Mouse (Mus musculus) testis, postnatal 10 days (tissue): ENCODE data around the gene Sf3a1.

Experiments
- DNase-seq: peaks from one replicate; pipeline ENCODE4 v3.0.0; 2021; ENCODE audit warnings: low spot score

Gene Sf3a1

DNA sequence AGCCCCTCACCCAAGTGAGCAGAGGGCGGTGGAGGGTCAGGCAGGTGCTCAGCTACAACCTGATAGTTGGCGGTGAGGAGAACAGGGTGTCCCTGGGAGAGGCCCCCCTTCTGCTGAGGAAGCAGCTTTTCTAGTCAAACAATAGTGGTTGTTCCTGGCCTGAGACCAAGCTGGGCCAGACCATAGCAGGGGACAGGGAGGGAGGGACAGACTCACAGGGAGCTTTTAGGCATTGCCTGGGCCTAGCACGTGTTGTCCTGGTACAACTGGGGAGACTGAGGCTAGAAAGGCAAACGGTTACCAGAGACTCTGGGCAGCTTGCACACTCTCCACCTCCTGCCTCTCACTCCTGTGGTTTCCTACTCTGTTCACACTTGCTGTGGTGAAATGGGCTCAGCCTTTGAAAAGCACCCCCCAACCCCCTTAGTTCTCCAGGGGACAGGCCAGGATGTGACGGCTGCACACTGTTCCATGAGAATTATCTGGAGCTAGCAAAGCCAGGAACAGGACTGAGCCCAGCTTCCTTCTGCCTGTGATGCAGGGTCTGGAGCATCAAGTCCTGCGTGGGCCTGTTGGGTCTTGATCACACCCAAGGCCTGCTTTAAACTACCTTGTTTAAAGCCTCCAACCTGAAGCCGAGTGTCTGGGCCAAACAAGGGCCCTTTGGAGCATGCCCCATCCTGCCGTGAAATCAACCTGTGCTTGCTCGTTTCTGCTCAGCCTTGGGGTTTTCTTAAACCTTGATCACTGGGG, 56.3 kb downstream of the Sf3a1 start:
- peak; percentile 64 for DNase-seq

DNA sequence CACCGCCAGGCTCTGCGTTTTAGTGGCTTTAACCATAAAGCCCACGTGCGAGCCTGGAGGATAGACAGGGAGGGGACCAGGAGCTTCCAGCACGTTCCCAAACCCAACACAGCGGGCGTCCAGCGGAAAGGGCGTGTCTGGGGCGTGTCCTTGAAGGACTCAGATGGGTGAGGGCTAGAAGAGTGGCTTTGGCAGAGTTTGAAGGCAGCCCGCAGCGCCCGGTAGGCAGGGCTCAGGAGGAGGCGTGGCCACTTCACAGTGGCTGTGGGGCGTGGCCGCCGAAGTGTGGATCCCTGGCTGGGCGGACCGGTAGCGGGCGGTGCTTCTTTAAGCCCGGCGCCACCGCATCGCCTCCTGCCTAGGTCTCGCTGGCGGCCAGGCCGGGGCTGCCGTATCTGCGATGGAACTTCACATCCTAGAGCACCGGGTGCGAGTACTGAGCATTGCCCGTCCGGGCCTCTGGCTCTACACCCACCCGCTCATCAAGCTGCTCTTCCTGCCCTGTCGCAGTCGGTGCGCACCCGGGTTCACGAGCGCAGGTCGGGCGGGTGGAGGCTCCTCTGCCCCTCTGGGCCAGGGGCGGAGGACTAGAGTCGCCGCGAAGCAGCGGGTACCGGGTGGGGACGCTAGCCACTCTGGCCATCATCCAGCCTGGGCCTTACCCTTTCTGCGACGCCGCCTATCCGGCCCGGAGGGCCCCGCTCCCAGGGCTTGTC, 57.9 kb downstream of the Sf3a1 start, which contains the start of gene Castor1:
TSS of gene Castor1 (plus strand) at position 312 of the 716 bp plus-strand sequence.
- DNase-seq = peak; percentile 90

DNA sequence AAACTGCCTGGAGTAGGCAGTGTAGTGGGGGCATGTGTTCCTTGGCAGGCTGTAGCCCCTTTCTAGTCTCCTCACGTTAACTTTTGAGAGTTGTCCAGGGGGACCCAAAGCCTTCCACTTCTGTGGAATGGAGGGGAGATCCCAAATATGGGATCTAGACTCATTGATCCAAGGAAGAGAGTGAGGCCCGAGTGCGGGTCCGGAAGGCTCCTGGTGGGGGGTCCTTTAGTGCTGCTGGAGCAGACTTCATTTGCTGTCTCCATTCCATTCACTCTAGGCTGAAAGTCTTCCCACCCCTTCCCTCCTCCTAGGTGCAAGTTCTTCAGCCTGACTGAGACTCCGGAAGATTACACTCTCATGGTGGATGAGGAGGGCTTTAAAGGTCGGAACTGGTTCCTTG, 58.5 kb downstream of the Sf3a1 start:
- DNase-seq = no peak

DNA sequence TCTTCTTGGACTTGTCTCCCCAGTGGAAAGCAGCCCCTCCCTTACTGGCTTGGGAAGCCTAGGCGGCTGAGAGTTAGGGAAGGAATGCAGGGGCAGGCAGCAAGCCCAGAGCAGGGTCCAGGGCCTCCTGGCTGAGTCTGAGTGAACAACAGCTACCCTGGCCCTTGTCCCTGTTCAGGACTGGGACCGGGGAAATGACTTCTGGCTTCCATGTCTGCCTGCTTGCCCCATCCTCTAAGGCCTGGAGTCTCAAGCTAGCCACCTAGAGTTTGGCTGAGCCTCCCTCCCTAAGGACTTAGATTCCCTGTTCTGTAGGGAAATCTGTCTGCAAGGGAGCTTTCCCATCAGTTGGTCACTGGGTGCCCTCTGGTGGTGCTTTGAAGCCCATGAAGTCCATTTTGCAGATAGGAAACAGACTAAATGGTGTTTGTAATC, 59.2 kb downstream of the Sf3a1 start:
- DNase-seq = peak; percentile 79

DNA sequence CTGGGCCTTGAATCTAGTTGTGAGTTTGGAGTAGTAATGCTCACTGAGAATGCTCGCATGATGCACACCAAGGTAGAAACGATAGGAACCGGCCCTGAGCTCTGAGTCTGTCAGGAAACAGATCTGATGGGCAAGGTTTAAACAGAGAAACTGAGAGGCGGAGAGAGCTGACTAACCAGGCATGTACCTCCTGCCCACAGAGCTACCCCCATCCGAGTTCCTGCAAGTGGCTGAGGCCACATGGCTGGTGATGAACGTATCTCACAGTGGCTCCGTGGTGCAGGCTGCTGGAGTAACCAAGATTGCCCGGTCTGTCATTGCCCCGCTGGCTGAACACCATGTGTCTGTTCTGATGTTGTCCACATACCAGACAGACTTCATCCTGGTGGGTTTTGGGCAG, 59.8 kb downstream of the Sf3a1 start:
- no peak for DNase-seq

DNA sequence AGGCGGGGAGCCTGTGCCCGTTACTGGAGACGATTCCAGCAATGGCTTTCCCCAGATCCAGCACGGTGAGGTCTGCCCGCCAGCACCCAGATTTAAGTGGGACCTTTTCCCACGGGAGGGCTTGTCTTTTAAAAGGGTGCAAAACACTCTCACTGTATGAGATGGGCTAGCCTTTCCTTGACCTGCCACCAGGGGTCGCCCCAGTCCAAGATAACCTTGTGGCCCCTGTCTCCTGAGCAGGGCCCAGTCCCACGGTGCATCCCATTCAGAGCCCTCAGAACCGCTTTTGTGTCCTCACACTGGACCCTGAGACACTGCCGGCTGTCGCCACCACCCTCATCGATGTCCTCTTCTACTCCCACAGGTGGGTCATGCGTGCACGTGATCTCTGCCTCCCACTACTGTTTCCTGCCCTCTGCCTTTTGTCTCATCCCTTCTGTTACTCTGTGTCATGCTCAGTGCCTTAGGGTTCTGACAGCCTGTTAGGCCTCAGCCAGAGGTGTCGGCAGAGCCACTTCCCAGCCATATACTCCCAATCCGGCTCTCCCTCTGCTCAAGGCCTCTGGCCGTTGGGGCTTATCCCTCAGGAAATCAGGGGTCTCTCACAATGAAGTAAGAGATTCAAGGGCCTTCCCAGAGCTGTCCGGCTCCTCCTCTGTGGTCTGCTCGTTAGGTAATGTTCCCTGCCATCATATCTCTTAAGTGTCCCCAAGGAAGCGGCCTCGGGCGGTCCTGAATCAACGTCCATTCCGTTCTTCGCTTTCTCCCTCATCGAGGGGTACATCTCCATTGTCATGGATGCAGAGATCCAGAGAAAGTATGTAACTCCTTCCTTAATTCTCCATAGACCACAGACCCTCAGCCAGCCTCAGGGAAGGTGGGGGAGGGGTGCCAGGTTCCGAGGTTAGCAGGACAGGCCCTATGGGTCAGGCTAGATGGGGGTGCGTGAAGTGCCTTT, 60.6 kb downstream of the Sf3a1 start:
- DNase-seq = peak; percentile 93

DNA sequence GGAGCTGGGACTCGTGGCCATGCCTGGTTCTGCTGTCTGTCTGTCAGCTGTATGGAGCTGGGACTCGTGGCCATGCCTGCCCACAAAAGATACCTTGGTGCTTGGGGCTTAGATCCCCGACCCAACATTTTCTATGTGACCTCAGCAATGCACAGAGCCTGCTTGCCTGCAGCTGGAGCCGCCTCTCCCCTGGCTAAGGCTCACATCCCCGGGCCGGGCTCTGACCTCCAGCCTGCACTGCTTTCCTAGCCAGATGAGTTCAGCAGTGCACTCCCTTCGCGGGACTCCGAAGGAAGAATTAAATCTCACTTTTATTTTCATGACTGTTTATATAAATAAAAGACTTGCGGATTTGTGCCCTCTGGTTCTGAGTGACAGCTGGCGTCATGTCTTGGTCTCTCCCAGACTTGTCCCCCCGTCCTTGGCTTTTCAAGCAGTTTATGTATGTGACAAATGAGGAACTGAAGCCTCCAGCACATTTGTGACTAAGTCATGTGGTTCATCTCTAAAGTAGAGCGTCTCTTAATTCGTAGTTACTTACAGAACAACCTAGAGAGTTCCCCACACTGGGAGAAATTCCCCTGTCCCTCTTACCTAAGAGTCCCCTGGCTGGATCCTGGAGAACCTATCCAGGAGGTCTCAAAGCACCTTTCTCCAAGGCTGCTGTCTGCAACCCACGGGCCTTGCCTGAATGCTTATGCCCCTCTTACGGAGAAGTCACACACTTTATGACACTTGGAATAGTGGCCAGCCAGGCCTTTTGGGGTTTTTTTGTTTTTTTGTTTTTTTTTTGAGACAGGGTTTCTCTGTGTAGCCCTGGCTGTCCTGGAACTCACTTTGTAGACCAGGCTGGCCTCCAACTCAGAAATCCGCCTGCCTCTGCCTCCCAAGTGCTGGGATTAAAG, 62.1 kb downstream of the Sf3a1 start:
- DNase-seq = peak; percentile 54

DNA sequence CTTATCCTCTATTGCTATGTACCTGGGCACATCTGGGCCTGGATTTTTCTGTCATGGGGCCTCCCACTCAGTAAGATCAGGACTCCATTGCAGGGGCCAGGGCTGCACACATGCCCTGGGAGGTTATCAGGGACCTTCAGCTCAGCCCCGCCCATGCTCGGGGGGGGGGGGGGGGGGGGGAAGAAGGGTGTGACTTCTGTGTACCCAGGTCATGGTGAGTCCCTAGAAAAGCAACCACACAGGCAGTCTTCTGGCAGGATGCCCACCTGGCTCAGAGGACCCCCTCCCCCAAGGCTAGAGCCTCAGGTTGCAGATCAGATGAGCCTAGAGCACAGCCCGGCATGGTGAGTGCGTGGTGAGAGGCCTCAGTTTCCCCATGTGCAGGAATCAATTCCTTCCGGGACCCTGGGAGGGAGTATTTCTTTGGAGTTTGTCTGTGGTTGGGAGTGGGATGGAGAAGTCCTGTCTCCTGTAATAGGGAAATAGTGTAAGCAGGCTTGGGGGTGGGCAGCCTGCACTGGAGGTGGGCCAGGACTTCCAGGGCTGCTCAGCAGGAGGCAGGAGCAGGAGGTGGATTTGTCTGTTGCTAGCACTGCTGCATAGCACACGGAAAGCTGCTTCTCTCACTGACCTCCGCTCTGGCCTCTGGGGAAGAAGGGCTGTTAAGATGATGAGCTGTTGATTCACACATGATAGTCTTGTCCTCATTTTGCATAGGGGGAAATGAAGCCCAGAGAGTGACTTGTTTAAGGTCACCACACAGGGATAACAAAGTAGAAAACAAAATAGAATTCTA, 63.4 kb downstream of the Sf3a1 start:
- peak; percentile 59 for DNase-seq

DNA sequence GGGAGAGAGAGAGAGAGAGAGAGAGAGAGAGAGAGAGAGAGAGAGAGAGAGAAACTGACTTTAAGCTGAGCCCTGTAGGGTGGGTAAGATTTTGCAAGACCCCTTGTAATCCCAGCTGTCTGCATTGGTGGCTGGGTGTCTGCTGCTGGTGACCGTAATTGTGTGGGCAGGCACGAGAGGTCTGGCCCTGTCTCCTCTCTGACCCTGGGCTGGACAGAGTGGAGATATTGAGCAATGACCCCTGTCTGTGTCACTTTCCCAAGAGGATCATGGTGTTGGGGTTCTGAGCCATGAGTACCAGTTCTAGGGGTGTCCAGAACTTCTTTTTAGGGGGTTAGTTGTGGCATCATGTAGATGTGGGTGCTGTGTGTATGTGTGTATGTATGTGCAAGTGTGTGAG, 64.1 kb downstream of the Sf3a1 start:
- DNase-seq = no peak

DNA sequence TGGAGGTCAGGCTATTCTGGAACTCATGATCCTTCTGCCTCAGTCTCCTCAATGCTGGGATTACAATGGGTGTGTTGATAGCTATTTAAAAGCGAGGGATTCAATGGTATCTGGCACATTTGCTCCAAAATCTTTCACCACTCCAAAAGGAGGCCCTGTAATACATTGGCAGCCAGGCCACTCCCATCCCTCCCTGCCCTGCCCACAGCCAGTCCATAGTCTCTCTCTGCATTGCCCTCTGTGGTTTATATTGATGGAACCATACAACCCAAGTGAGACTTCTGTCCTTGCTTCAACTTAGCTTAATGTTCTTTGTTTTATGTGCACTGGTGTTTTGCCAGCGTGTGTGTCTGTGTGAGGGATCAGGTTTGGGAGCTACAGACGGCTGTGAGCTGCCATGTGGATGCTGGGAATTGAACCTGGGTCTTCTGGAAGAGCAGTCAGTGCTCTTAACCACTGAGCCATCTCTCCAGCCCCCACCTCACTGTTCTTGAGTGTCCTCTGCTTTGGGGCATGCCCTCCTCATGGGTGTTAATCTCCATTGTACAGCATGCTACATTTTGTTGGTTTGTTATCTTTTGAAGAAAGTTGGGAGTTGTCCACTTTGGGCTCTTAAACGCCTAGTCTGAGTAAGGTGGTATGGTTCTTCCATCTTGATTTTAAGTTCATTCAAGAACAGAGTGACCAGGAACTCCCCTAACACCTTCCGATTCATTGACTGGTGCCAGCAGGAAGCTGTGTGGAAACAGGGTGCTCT, 66.6 kb downstream of the Sf3a1 start:
- DNase-seq = no peak

DNA sequence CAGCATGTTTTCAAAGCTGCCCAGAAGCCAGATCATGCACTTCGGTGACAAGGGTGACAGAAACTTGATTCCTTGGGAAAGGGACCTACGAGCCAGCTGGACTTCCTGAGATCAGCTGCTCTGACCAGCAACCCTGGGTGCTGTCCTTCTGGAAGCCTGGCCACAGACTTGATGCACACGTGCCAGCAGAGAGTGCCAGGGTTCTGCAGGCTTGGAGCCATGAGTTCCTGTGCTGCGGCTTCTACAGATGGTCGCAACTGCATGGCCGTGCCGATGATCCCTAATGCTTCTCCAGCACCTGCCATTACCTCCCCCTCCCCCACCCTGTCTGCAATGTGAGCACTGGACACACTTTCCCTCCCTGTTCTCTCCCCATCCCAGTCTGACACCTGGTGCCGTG, 68.3 kb downstream of the Sf3a1 start:
- DNase-seq = no peak

DNA sequence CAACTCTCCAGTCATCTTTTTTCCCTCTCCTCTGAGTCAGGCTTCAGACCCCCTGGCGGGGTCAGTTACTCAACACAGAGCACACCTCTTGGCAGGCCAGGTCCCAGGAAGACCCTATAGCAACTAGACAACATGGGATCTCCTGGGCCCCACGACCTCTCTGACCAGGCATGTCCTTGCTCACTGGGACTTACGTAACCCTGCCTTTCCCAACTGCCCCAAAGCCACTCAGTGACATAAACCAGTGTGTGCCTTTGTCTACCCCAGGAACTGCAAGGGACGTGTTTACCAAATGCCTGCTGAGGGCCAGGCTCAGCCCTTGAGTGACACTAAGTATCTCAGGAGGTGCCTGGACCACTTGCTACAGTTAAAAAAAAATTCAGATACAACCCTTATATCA, 69.7 kb downstream of the Sf3a1 start:
- no peak for DNase-seq

DNA sequence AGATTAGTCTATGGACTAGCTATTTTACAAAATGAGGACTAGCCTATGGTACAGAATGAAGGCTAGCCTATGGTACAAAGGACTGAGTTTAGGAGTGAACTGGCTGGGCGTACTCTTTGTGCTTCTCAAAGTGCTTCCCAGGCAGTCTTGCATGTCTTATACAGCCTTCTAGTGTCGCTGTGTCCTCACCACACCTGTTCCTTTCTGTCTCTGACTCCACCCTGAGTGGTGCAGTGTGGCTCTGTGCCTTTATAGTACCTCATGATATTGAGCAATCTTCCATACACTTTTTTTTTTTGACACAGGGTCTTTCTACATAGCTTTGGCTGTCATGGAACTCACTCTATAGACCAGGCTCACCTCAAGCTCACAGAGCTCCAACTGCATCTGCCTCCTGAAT, 71.3 kb downstream of the Sf3a1 start:
- no peak for DNase-seq
